Mouse (Mus musculus) neutrophil, adult 5-6 weeks (primary cell): ENCODE results near the gene Ahcyl2. TPM values are rescaled to one million over a fixed set of nuclear protein-coding genes. Genes with fewer than 3 reads are reported as not detected.
A peak's percentile ranks its signal among the peaks of the same experiment; 100 is the strongest.
"Not testable (repeated sequence)": the region's sequence is repeated elsewhere in the genome, so short reads cannot be mapped to it uniquely, and the experiment has no call there.

Source experiments
- ATAC-seq: fragments of 151-379, 151-347 bp; 2 replicates; pipeline ENCODE4 v1.8.0; 2017; ENCODE audit warnings: mild to moderate bottlenecking, moderate TSS enrichment; ENCODE audit not compliant: insufficient number of reproducible peaks, poor library complexity, low FRiP score, severe bottlenecking; ENCODE audit errors: extremely low read depth
- total RNA-seq: library from RNA; stranded (forward); fragments of 200-1000 nt; gene quantifications from 2 replicates; pipeline ENCODE4 v1.2.3, GENCODE M21; 2017

The Ahcyl2 gene
- total RNA-seq, 1 experiment from 2014 or later = 53.1 TPM

DNA sequence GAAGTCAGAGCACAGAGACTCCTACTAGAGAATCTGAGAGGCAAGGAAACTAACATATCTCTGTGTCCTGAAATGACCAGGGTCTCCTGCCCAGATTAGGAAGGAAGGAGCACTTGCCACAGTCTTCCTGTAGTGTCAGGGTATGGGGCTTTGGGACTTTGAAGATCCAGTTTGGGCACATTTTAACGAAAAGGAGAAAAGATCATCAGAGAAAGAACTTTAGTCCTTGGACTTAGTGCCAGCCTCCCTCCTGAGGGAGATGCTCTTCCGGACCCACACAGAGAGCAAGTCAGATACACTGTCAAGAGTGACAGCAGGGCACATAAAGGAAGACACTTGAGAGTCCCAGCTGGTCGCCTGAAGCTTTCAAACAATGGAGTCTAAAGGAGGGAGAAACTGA lies 36.2 kb downstream of the Ahcyl2 start:
- ATAC-seq = no peak

DNA sequence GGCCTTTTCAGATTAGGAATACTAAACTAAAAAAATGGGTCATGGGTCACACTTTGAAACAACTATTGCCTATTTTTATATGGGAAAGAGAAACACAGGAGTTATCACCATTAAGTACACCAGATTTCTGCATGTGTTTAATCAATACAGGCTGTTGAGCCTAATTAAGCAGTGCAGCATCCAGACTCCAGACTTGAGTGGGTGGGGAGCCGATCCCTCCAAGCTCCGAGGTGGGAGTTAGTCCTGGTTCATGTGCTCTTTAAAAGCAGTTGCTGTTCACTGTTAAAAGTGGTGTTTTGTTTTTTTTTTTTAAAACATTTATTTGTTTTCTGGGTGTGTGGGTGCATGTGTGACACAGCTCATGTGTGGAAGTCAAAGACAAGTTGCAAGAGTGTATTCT lies 37.6 kb downstream of the Ahcyl2 start:
- no peak for ATAC-seq

DNA sequence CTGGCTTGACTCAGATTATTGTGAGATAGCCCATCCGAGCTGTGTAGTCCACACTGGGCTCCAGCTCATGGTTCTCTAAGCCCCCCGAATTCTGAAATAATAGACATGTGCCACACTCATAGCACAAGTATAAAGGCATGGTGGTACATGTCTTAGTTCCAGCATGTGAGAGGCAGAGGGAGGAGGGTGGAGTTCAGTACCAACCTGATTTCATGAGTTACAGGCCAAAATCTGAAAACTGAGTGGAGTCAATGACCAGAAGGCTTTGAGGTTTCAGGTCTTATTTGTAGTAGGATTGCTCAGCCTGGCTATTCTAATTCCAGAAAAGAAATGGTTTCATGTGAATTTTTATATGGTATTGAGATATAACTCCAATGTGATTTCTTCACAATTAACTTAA lies 44.3 kb downstream of the Ahcyl2 start:
- ATAC-seq = no peak

DNA sequence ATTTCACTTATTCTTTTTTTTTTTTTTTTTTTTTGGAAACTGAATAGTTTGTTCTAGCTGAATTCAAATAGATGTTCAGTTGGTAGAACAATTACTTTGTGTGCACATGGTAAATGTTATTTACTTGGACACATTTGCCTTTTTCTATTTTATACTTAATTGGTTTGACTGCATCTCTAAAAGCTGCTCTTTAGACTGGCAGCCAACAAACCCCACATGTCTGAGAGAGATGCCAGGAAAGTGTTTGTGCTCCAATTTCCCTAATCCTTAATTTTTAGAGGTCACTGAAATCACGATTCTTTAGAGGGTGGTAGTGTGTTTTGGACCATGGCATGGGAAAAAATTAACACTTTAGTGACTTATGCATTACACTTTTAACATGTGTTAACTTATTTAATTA lies 44.8 kb downstream of the Ahcyl2 start:
- no peak for ATAC-seq

DNA sequence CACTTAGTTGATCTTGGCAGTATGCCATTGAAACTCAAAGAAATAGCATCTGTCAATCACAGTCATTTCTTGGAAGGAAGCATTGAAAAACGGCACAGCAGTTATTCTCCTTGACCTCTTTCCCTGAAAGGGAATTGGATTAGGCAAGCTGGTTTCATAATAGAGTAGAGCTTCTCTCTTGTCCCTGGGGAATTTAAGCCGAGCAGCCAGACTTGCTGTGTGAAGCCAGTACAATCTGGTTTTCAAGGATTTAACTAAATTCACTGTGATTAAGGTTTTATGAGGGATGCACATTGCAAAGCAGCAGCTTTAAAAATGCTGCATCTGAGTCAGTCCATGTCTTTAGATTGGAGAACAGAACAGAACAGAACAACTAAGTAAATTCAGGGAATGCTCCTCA lies 46.8 kb downstream of the Ahcyl2 start:
- no peak for ATAC-seq

DNA sequence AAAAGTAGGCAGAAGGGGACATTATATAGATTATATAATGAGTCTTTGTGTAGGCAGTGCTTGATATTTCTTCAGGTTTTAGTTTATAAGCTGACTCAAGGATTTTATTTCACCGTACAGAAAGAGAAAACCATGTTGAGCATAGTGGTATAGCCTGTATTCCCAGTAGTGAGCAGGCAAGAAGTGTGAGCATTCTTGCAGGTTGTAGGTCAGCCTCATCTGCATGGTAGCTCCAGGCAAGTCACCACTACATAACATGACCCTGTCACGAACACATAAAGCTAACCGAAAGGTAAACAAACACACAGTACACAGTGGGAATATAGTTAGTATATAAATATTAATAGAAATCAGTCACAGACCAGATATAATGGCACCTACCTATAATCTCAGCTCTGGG lies 47.2 kb downstream of the Ahcyl2 start:
- no peak for ATAC-seq

DNA sequence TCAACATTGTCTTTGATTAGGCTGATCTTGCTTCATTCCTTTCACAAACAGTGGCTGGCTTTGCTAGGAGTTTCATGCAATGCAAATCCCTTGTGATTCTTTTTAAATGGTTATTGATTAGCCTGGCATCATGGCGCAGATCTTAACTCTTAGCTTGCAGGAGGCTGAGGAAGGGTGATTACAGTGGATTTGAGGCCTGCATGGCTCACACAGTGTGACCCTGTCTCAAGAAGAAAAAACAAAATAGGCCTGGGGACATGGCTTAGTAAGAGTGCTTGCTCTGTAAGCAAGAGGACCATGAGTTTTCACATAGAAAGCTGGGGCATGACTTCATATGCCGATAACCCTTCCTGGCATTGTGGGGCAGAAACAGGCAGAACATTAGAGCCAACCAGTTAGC lies 47.8 kb downstream of the Ahcyl2 start:
- ATAC-seq = no peak

DNA sequence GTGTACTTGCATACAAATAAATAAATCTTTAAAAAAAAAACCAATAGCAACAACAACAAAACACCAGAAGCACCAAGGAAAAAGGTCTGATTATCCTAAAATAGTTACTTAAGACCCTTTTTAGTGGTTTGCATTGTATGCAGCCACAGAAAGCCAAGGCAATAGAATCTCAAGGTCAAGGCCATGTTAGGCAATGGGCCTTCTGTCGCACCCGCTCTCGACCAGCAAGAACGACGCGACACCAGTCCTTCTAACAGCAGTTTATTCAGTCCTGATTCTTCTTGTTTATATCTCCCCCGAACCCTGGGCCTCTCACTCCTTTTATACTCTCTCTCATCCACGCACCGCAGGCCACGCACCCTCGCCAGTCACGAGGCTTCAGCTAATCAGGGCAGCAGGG lies 48.6 kb downstream of the Ahcyl2 start:
- ATAC-seq = not testable (repeated sequence)

DNA sequence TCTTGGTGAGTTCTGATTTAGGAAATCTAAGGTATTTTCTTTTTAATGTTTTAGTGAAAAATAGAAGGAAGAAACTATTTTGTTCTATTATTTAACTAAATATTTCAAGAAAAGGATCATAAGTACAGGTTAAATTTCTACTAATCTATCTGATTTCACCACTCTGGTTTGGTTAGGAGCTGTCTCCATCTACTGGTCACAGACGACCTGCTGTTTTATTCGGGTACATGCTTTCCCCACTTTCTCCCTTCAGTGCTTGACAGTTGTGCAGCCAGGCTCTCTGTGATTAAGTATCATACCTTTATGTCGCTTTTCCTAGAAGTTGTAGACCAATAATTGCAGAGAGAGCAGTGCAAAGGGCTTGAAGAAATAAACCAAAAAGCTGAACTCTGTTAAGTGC lies 51.5 kb downstream of the Ahcyl2 start:
- ATAC-seq = no peak

DNA sequence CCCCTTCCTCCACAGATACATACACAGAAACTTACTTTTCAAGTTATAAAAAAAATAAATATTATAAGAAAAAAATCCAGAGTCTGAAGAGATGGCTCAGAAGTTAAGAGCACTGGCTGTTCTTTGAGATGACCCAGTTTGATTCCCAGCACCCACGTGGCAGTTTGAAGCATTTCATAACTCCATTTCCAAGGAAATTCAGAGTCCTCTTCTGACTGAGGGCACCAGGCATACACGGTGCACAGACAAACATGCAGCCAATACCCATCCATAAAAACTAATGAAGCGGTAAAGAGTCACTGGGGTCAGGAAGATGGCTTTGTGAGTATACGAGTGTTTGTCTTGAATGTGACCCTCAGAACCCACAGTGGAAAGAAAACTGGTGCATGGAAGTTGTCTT lies 52.5 kb downstream of the Ahcyl2 start:
- ATAC-seq = no peak

DNA sequence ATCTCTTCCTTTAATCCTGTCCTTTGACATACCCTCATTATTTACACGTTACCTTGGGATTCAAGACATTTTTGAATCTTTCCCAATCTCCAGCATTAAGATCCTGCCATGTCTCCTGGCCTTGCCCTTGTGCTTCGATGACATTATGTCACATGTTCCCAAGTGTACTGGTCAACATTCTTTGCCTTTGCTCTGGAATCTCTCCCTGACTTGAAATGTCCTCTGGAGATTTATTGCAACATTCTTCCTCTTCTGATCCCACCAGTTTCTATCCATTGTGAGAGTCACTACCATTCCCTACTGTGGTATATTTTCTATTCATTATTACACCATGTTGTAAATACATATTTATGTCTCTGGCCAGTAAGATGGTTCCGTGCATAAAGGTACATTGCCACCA lies 53.1 kb downstream of the Ahcyl2 start:
- ATAC-seq = no peak

DNA sequence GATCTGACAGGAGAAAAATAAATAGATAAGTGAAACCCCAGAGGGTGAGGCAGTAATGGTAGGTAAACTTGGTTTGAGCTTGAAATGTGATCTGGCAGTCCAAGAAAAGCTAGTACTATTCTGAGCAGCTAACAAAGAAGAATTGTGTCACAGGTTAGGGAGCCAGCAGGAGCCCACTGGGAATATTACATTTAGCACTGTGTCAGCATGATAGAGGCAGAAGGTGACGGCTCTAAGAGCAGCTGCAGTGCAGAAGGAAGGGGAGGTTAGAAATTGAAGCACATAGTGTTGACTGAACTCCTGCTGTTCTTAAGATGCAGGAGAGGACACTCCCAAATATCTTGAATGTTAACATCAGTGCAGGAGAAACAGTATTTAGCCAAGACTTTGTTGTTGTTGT lies 54.0 kb downstream of the Ahcyl2 start:
- ATAC-seq = no peak

DNA sequence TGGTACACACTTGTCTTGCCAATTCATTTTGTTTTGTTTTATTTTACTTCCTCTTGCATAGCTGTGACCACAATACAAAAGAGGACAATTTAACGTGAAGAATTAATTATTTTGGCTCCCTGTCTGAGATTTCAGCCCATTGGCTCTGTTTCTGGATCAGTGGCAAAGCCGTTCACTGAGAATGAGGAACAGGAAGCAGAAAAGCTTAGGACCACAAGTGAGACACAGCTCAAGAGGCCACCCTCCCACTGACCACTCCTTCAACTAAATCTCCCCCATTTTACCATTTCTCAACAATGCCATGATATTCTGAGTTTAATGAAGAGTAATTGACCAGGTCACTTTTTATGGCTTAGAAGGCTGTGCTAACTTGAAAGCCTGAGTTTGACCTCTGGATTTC lies 57.5 kb downstream of the Ahcyl2 start:
- no peak for ATAC-seq

DNA sequence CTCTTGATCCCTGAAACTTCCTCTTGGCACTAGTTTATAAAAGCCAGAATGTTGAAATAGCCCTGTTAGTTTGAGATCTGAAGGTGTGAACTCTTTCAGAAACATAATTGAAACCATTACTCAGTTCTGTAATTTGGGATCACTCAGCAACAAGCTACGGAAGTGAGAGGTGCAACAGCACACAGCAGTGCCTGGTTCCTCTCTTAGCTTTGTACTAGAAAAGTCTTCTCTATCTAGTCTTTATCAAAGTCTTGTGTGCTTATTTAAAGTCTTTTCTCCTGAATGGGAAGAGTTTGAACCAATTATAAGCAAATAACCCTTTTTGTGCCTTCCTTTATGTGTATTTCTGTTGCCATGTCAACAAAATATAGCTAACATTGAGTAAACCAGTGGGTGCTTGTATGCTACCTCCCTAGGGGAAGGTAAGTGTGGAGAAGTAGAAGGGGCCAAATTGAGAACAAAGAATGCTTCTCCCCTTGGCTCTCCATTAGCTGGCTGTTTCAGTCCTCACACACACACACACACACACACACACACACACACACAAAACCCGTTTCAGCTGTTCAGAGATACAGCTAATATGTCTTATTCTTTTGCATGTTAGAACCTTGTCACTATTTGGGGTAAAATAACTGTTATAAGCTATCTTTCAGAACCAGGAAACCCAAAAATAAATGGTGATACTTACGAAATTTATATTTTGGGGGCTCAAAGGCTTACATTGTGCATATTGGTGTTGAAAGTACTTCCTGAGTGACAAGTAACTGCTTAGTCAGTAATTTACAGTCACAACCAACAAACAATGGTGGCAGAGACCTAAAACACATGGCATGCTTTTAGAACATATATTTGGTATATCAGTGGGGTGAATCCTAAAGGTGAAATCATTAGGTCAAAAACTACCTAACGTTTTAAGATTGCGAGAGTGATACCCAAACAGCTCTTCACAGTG lies 59.8 kb downstream of the Ahcyl2 start:
- peak; percentile 39; the same call in 1 of the 2 replicates for ATAC-seq

DNA sequence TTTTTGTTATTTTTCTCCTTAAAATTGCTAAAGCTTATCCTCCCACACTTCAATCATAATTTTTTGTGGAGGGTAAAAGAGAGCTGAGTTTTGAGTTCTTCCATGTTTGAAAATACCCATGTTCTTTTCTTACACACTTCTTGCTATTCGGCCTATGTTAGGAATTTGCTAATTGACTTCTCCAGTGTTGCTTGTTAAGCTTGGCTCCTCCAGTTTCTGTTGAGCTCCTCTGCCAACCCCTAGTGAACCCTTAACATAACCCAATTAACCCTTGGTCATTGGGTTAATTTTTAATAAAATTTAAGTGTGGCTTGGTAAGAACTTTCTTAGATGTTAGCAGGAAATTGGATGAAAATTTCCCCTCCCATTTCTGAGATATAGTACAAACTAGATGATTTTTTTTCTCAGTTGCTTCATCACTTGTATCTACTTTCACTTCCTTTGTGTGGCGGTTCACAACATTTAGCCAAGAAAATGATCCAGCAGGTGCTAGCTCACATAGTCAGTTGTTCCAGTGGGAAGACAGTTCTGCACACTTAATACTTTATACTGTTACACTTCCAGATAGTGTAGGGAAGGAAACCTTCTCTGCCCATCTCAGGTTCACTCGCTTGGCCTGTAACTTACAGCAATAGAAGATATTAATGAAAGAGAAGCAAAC lies 60.9 kb downstream of the Ahcyl2 start:
- ATAC-seq = no peak

DNA sequence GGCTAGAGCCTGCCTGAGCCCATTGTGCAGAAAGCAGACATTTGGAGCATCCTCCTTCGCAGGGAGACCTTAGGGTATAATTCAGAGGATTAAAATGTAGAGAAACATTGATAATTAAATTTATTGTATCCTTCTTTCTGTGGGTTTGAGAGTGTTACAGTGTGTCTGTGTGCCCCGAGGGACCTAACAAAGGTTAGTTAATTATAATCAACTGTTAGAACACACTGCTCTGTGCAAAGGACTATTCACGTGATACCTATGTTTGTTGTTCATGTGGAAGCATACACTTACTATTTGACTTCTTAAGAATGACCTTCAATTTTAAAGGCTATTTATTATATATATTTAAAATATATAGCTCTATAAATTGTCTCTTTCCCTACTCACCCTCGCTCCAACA lies 64.5 kb downstream of the Ahcyl2 start:
- no peak for ATAC-seq

DNA sequence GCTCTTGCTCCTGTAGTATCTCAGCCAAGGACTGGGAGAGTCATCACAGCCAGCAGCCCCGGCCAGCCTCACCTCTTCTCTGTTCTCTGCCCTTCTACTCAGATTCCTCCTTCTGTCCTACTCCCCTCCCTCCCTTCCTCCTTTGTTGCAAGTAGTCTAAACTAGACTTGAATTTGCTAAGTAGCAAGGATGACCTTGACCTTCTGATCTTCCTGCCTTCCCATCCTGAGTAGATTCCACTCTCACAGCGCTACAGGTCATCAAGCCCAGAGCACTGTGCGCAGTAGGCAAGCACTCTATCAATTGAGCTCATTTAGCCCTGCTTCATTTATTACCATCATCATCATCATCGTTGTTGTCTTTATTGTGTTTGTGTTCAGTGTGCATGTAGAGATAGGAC lies 65.3 kb downstream of the Ahcyl2 start:
- ATAC-seq = no peak

DNA sequence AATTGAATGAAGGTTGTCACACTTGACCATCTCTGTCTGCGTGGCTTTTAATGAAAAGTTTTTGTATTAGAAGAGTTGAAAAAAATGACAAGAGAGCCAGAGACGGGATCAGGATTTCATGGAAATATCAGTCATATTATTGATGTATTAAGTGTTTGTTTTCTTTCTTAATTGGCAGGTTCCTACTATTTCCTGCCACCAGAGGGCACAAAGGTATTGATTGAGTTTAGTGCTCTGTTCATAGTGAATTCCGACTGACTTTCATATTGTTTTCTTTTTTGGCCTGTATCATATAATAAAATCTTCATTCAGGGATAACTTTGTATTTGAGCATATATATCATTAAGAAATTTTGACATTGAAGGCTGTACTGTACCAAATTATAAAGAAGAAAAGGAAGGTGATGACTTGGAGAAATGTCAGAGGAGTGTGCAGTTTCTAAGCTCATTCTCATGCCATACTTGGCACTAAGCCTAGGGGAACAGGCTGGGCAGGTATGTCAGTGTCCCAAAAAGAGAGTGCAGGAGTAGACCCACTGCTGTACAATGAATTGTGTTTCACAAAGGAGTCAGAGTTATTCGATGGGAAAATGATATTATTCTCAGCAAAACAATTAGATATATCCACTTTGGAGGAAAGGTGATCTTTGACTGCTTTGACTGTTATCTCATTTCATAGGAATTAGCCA lies 65.9 kb downstream of the Ahcyl2 start:
- no peak for ATAC-seq

DNA sequence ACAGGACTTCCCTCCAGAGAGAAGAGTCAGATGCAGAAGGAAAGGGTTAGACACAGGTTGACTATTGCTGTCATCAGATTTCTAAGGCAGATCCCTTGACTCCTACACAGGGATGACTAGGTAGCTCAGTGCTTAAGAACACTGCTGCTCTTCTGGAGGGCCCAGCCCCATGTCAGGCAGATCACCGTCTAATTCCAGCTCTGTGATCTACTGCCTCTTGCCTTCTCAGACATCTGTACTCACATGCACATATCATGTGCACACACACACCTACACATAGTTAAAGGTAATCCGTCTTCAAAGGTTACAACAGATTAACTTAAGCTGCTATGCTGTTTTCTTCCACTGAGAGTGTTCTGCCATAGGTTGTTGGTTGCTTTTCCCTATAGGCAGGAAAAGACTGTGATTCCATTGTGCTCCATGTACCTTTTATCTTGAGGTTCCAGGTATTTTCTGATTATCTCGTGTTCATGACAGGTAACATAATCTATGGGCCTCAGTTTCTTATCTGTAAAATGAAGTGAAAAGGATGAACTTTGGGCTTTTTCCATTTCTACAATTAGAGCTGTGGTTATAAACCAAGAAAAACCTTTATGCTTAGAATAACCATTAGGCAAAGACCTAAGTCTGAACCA lies 67.8 kb downstream of the Ahcyl2 start:
- ATAC-seq = no peak
